Mouse (Mus musculus) NIH3T3 (cell line): ENCODE data around the gene Klf7.

Experiments used
- DNase-seq: peaks from one replicate; pipeline ENCODE4 v3.0.0-alpha.2; 2012; ENCODE audit warnings: low read depth

The Klf7 gene

GRCm38 (mm10) chr1:64104665-64105064 is 17.4 kb downstream of the Klf7 start:
- DNase-seq: no peak

- peak; percentile 45 for DNase-seq
Measured at GRCm38 (mm10) chr1:64101331-64101730, 20.8 kb downstream of the Klf7 start.

GRCm38 (mm10) chr1:64098800-64099199 is 23.3 kb downstream of the Klf7 start:
- DNase-seq: no peak

DNA sequence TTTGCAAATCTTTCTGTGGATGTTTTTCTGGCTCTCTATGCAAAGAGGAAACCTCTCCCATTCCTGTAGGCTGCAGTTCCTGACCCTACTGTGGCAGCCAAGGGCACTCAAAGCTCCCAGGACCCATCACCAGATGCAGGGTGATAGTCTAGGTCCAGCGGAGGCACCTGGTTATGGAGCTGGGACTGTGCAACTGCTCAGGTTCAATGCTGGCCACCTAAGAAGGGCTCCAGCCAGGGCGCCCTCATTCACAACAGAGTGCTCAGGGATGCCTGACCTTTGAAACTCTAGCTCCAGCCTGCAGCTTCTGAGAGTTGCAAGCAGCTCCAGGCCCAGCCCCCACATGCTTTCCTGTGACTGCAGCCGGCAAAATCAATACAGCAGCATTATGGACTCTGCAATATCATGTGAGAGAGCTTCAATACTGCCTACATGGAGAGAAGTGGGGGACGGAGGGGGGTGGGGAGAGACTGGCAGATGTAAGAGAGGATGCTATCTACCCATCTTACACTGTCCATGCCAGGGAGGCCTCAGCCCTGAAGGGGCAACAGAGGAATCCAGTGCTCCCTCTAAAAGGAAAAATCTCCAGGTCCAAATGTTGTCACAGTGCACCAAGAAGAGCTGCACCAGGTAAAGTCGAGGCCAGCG is 24.3 kb downstream of the Klf7 start:
- DNase-seq: no peak

DNA sequence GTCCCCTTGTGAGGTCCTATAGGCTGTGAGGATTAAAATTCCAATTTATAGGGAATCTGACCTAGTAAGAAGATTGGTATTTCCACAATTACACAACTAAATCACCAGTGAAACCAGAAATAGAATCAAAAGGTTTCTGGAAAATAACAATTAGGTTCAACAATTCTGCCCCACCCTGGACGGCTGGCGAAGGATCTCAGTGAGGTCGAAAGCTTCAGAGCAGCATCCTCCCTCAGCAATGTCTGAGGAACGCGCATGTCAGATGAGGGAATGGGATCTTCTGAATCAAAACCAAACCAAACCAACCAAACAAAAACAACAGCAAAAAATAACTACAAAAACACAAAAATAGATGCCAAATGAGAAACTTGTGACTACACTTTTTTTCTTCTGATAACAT is 29.1 kb downstream of the Klf7 start:
- no peak for DNase-seq

DNA sequence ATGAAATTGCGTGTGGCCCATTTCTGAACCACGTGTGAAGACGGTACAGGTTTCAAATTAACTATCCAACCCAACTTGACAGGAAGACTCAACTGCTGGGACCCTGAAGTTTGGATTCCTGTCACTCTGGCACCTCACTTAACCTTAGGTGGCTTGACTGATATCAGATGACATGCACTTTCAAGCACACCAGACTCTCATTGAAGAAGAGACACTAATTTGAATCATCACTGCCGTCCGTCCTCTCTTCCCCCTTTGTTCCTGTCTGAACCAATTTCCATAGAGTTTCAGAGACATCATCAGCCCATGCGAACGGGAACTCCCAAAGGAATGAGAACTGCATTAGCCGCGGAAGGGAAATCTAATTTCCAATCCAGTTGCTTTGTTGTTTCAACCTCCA is 30.5 kb downstream of the Klf7 start:
- DNase-seq: no peak

DNA sequence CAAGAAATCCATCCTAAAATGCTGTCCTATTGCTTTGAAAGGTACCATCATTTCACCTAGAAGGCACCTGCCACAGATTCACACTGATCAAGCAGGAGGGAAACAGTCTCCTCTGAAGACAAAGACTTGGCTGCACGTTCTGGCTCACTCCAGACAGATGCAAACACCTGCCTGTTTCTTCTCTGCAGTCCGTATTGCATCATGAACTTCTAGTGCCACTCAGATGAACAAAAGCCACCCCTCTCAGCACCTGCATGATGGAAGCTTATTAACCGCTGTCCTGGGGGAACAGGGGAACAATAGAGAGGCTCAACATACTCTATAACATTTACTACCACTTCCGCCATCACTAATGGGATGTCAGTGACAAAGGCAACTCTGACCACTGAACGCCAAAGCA is 31.5 kb downstream of the Klf7 start:
- DNase-seq: no peak

GRCm38 (mm10) chr1:64089691-64090090 is 32.4 kb downstream of the Klf7 start:
- DNase-seq: no peak

GRCm38 (mm10) chr1:64088604-64089320 is 33.3 kb downstream of the Klf7 start:
- DNase-seq: no peak

DNA sequence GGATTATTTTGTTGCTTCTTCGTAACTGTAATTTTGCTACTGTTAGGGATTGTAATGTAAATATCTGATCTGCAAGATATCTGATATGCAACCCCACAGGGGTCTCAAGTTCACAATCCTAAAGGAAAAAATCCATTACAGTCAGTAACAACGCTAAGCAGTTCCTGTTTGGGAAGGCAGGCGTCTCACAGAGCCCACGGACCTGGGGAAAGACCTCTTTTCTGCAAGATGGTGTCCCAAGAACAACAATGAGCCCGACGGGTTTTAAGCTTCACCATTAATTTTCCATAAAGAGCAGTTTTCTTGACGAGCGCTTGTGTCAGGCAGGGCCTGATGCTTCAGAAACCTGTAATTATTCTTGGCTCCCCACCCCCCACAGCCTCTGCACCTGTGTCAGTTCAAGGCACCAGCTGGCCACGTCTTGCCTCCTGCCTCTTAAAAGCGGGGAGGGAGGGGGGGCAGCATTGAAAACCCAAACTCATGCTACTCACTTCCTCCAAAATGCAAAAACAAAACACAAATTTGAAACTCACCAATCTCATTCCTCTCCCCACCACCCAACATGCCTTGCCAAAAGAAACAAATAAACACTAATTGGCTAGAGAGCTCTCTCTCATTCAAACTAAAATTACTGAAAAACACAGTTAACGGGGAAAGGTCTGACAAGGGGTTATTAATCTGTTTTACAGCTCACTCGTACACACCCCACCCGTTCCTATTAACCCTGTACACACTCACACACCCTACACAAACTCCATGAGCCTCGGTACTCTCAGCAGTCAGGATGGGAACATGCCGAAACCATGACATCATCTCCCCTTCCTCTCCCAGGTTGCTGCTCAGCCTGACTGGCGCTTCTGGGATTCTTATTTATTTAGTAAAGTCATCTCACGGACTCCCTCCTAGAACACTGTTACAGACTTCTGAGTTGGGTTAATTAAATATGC is 34.2 kb downstream of the Klf7 start:
- DNase-seq: peak; percentile 77

DNA sequence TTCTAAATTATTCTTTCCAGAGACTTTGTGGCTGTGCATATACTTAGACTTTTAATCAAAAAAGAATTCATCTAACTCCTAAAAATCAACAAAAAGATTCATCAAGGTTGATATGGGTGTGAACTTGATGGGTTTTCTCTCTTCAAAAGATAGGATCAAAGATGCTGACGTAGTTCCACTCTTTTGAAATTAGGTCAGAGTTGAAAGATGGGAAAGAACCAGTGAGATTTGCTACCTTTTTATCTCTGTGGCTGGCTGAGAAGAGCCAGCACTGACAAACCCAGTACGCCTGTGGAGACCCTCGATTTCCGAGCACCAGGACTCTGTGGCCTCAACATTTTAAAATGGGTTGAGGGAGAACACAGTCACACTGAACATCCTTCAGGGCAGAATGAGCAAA is 36.2 kb downstream of the Klf7 start:
- no peak for DNase-seq

GRCm38 (mm10) chr1:64085361-64085760 is 36.7 kb downstream of the Klf7 start:
- no peak for DNase-seq

GRCm38 (mm10) chr1:64084706-64085105 is 37.4 kb downstream of the Klf7 start:
- DNase-seq: no peak

- DNase-seq: no peak
Measured at GRCm38 (mm10) chr1:64081791-64082190, 40.3 kb downstream of the Klf7 start.

DNA sequence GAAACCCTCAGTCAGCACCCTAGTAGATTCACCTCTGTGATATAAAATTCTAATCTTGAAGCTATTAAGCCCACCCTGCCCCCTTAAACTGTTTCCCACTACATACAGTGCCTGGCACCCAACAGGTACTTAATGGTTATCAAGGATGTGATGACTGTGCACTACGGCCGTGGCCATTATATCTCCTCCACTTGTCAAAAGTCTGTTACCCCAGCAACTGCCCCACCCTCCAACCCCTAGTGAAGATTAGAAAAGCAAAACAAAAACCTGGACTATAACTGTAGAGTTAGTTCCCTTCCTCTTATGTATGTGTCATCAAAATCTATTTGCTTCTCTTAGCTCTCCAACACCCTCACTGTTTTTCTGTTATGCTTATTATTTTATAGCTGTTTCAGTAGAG is 40.9 kb downstream of the Klf7 start:
- no peak for DNase-seq

GRCm38 (mm10) chr1:64080263-64080662 is 41.8 kb downstream of the Klf7 start:
- DNase-seq: no peak

DNA sequence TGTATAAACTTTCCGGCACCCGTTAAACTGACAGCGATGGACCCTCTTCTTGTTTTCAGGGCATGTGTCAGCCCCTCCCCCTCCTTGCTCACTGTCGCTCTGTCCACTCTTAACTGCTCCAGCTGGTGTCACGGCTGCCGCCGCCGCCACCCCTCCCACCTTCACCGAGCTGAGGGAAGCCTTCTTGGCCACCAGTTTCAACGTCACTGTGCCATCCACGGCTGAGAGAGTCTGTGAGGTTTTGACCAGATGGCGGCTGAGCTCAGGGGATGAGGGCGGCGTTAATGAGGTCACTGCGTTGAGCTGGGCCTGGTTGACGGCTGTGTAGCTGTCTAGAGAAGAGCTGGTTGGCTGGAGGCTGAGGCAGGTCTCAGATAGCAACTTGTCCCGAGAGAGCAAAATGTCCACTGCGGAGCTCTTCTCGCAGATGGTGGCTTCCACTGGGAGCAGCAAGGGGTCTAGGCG is 43.3 kb downstream of the Klf7 start:
- DNase-seq: no peak

DNA sequence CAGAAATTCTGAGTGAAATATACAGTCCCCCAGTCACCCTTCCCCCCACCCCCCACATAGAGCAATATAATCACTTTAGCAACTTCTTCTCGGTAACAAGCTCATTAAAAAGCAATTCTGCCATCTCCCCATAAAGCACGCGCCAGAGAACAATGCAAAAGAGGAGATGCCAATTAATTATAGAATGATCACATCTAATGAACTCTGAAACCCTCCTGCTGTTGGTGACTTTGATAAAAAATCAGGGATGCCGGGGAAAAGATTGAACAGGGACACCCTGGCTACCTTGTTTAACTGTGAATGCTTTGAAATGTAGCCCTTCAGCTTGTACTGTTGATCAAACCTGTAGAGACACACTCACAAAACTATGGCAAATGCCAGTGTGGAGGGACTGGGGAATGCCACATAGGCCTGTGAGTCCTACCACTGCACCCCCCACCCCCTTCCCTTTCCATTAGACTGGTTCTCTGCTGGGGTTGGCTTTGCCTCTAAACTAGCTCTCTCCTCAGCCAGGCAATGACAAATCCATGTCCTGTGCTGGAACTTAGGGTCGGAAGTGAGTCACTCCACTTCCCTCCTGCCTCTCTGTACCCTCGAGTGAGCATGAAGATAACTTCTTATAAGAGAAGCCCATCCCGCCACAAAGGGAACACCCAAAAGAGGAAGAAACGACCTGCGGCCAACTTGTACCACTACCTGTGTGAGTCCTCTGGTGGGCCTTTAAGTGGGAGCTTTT is 43.9 kb downstream of the Klf7 start:
- no peak for DNase-seq

DNA sequence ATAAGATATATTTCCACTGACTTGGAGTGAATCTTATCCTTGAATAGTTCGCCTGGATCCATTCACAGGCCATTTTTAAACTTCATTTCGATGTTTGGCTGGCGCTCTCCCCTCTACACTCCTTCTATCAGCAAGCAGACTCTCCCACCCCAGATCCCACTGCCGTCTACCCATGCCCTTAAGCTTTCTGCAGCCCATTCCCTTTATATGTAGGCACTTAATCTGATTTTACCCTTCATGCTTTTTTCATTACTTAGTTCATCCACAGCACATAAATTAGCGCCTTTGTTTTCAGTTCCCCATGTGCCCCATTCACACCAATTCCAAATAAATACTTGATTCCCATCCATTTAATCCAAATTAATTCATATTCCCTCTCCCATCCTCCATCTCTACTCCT is 48.0 kb downstream of the Klf7 start:
- DNase-seq: no peak

- no peak for DNase-seq
Measured at GRCm38 (mm10) chr1:64070947-64071346, 51.1 kb downstream of the Klf7 start.

DNA sequence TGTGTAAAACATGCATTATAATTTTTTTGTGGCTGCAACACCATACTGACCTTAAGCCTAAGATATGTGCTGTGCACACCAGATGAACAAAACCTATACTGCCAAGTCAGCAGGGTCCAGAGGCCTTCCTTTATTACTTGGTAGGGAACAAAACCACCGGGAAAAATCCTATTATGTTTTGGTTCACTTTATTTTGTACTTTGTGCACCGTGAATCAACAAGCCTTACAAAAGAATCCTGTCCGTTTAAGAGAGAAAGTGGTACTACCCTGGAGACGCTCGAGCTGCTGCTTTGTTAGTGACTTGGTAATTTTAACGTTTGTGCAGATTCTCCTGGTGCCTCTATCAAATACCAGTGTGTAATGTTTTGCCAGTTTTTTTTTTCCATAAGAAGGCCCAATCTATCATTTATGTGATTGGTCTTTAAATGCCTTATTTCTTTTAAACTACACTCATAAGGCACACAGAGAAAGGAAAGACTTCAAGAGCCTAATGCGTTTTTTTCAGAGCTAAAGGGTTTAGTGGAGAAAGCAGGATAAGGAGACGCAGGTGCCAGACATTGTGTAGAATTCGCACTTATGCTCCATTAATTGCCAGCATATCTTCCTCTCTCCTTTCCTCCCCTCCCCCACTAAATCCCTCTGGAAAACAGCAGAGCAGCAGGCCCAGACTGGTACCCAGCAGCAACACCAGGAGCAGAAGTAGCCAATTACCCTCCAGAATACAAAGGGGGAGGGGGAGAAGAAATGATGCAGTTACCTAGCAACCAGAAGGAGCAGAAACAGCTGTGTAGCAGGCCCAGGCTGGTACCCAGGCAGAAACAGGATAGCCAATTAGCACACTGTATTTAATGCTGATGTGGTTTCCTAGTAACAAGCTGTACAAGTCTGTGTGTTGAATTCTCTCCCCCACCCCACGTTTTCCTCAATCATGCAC is 55.5 kb downstream of the Klf7 start:
- no peak for DNase-seq
